Mouse (Mus musculus) liver, adult 2 months (tissue): Measurements from ENCODE around the gene Pitpnb. TPM values are rescaled to one million over a fixed set of nuclear protein-coding genes. Genes with fewer than 3 reads are reported as not detected.

Source experiments
- DNase-seq: peaks from one replicate; pipeline ENCODE4 v3.0.0-alpha.2; 2011; ENCODE audit warnings: low read depth, low spot score; ENCODE audit errors: extremely low read depth
- H3K27ac ChIP-seq: fragments of 200-500 bp; replicated peaks from 2 replicates; pipeline ENCODE4 v1.5.1; 2012; ENCODE audit warnings: low read depth, mild to moderate bottlenecking, control low read depth, inconsistent platforms, low read length; ENCODE audit not compliant: insufficient read depth
- H3K27me3 ChIP-seq: fragments of 200-500 bp; 2 replicates; pipeline ENCODE4 v1.6.1; 2012; ENCODE audit warnings: mild to moderate bottlenecking, moderate library complexity, low read length, inconsistent platforms; ENCODE audit not compliant: control insufficient read depth, insufficient read depth
- H3K36me3 ChIP-seq: fragments of 200-500 bp; 2 replicates; pipeline ENCODE4 v1.6.1; 2012; ENCODE audit warnings: low read length, inconsistent platforms; ENCODE audit not compliant: control insufficient read depth, insufficient read depth
- H3K4me1 ChIP-seq: fragments of 200-500 bp; 2 replicates; pipeline ENCODE4 v1.6.1; 2011; ENCODE audit warnings: low read length; ENCODE audit not compliant: control insufficient read depth, insufficient read depth
- H3K4me3 ChIP-seq: fragments of 200-500 bp; 2 replicates; pipeline ENCODE4 v1.5.1; 2011; ENCODE audit warnings: low read depth, mild to moderate bottlenecking, control low read depth, low read length, moderate library complexity; ENCODE audit not compliant: insufficient read depth
- H3K79me2 ChIP-seq: fragments of 200-500 bp; 2 replicates; pipeline ENCODE4 v1.6.1; 2012; ENCODE audit warnings: inconsistent platforms, mild to moderate bottlenecking, low read length, moderate library complexity; ENCODE audit not compliant: control insufficient read depth, insufficient read depth
- H3K9ac ChIP-seq: fragments of 200-500 bp; 2 replicates; pipeline ENCODE4 v1.6.1; 2012; ENCODE audit warnings: low read depth, mild to moderate bottlenecking, control low read depth, inconsistent platforms, low read length
- CTCF ChIP-seq: fragments of 200-500 bp; IDR thresholded peaks from 2 replicates; pipeline ENCODE4 v1.5.1; 2011; ENCODE audit warnings: low read depth, low read length, control low read depth
- POLR2A ChIP-seq: fragments of 200-500 bp; IDR thresholded peaks from 2 replicates; pipeline ENCODE4 v1.6.1; 2011; ENCODE audit warnings: low read length, control low read depth; ENCODE audit not compliant: insufficient read depth; ENCODE audit errors: extremely low read depth
- WGBS: fragments of 180-500 bp; shearing (Covaris S2); methylation state at CpG from one replicate; pipeline ENCODE4 v1.1.7; 2018; 5-methylcytosine and 5-hydroxymethylcytosine counted together
- polyA plus RNA-seq: library from polyadenylated mRNA; depleted of rRNA; stranded (reverse); fragments of >200 nt; gene quantifications from 2 replicates; pipeline ENCODE4 v1.2.3, GENCODE M21; 2012; rRNA removed
- total RNA-seq: library from RNA; depleted of rRNA; stranded (reverse); fragments of >200 nt; gene quantifications from 2 replicates; pipeline ENCODE4 v1.2.3, GENCODE M21; 2014; rRNA removed

Gene Pitpnb
- total RNA-seq = 19.3 and 23.4 TPM in 2 replicates
- 45.2 and 48.6 TPM in 2 replicates for polyA plus RNA-seq

- TF ChIP-seq POLR2A = peak; percentile 89
- TF ChIP-seq CTCF = no peak
- Histone ChIP-seq H3K4me1 (peaks cover 11% of the 10 kb centered on the region), H3K9ac (peak within 1 kb of the TSS; percentile 93), H3K79me2 (peaks cover 24% of the 10 kb centered on the region), H3K36me3 (no peaks in the 10 kb centered on the region), H3K27me3 (no peaks in the 10 kb centered on the region), H3K4me3 (peak within 1 kb of the TSS; percentile 89), H3K27ac (peak within 1 kb of the TSS; percentile 94)
- peak; percentile 77 for DNase-seq
- WGBS = under 1% methylated on average over 78 of the region's 78 CpGs
These were observed at the start of gene Pitpnb for GRCm38 (mm10) chr5:111330417-111331098. Gene Pitpnb, plus strand, starts transcription at chr5:111330763.

GRCm38 (mm10) chr5:111284420-111285175 lies 46.0 kb upstream of the Pitpnb start:
- Histone ChIP-seq H3K4me3 (no peak overlapping the region), H3K36me3 (no peaks in the 10 kb centered on the region), H3K27me3 (no peaks in the 10 kb centered on the region), H3K4me1 (peaks cover 10% of the 10 kb centered on the region), H3K9ac (no peak overlapping the region), H3K79me2 (no peaks in the 10 kb centered on the region), H3K27ac (no peak overlapping the region)
- WGBS = 92% methylated on average over 19 of the region's 19 CpGs
- DNase-seq = no peak
- no peak for TF ChIP-seq CTCF
- TF ChIP-seq POLR2A = no peak

GRCm38 (mm10) chr5:111287571-111287970 lies 43.0 kb upstream of the Pitpnb start:
- Histone ChIP-seq H3K4me1 (peaks cover 10% of the 10 kb centered on the region), H3K4me3 (no peak overlapping the region), H3K27me3 (no peaks in the 10 kb centered on the region), H3K79me2 (no peaks in the 10 kb centered on the region), H3K27ac (no peak overlapping the region), H3K36me3 (no peaks in the 10 kb centered on the region), H3K9ac (no peak overlapping the region)
- TF ChIP-seq CTCF (no peak), POLR2A (no peak)
- DNase-seq = peak; percentile 32
- 36% methylated on average over 5 of the region's 5 CpGs for WGBS

GRCm38 (mm10) chr5:111288486-111288885 lies 42.1 kb upstream of the Pitpnb start:
- 21% methylated on average over 11 of the region's 11 CpGs for WGBS
- Histone ChIP-seq H3K79me2 (no peaks in the 10 kb centered on the region), H3K36me3 (no peaks in the 10 kb centered on the region), H3K27me3 (no peaks in the 10 kb centered on the region), H3K9ac (no peak overlapping the region), H3K4me1 (peaks cover 10% of the 10 kb centered on the region), H3K4me3 (peak overlapping the region; percentile 15), H3K27ac (peak overlapping the region; percentile 50)
- TF ChIP-seq CTCF = no peak
- TF ChIP-seq POLR2A = no peak
- DNase-seq = peak; percentile 98

- no peak overlapping the region for H3K4me3 ChIP-seq
- H3K79me2 ChIP-seq = no peaks in the 10 kb centered on the region
- no peaks in the 10 kb centered on the region for H3K36me3 ChIP-seq
- H3K27me3 ChIP-seq = no peaks in the 10 kb centered on the region
- H3K27ac ChIP-seq = no peak overlapping the region
- no peak overlapping the region for H3K9ac ChIP-seq
- no peak for DNase-seq
- TF ChIP-seq POLR2A = no peak
- no peak for TF ChIP-seq CTCF
- 95% methylated on average over 11 of the region's 11 CpGs for WGBS
- peaks cover 10% of the 10 kb centered on the region for H3K4me1 ChIP-seq
These were observed 40.5 kb upstream of the Pitpnb start for GRCm38 (mm10) chr5:111290071-111290470.

- Histone ChIP-seq H3K9ac (no peak overlapping the region), H3K36me3 (no peaks in the 10 kb centered on the region), H3K4me3 (no peak overlapping the region), H3K27me3 (no peaks in the 10 kb centered on the region), H3K79me2 (no peaks in the 10 kb centered on the region), H3K4me1 (peaks cover 10% of the 10 kb centered on the region), H3K27ac (no peak overlapping the region)
- DNase-seq = no peak
- WGBS = 64% methylated on average over 10 of the region's 10 CpGs
- TF ChIP-seq POLR2A (no peak), CTCF (no peak)
These were observed 38.9 kb upstream of the Pitpnb start for GRCm38 (mm10) chr5:111291639-111292038.
